ENCODE assay signal across 18 mouse cellular contexts in genomic region chr8:61268233-61268916, GRCm38 (mm10).
"Had no signal": no experiment of that assay in that cellular context is flagged by ENCODE, and none has a peak within 500 bp of the region (broad histone marks: within the 10 kb centered on the region; RNA-seq: fewer than 3 reads in every experiment).

No protein-coding gene starts in this region.

- H3K36me3 ChIP-seq: intestine, embryonic 15.5 days; liver, embryonic 12.5 days; liver, embryonic 15.5 days; lung, embryonic 15.5 days; midbrain, embryonic 10.5 days; midbrain, embryonic 13.5 days; neural tube, embryonic 13.5 days had no signal

- H3K4me1 ChIP-seq: liver, embryonic 12.5 days had no signal

- H3K27me3 ChIP-seq: intestine, embryonic 15.5 days; liver, embryonic 12.5 days; liver, embryonic 15.5 days; lung, embryonic 15.5 days; megakaryocyte, embryonic 14.5 days; midbrain, embryonic 13.5 days; neural tube, embryonic 13.5 days had no signal

- H3K9me3 ChIP-seq: intestine, embryonic 15.5 days; liver, embryonic 12.5 days; liver, embryonic 15.5 days; lung, embryonic 15.5 days; midbrain, embryonic 10.5 days; midbrain, embryonic 13.5 days; neural tube, embryonic 13.5 days had no signal

- H3K9ac ChIP-seq: intestine, embryonic 15.5 days; liver, embryonic 12.5 days; liver, embryonic 15.5 days; lung, embryonic 15.5 days; midbrain, embryonic 13.5 days; neural tube, embryonic 13.5 days had no signal

- DNase-seq: layer of hippocampus, adult 9-11 months; lung, adult 18-20 months; retina, postnatal 1 day; thymus, adult 2 months; thymus, postnatal 14 days; thymus, postnatal 4 days had no signal

- H3K27ac ChIP-seq: intestine, embryonic 15.5 days; kidney, postnatal 0 days; layer of hippocampus, adult 2 months; liver, embryonic 12.5 days; liver, embryonic 15.5 days; lung, embryonic 15.5 days; midbrain, embryonic 10.5 days; midbrain, embryonic 13.5 days; neural tube, embryonic 13.5 days had no signal

- H3K4me3 ChIP-seq: intestine, embryonic 15.5 days; layer of hippocampus, adult 2 months; liver, embryonic 12.5 days; liver, embryonic 15.5 days; lung, embryonic 15.5 days; megakaryocyte, embryonic 14.5 days; midbrain, embryonic 10.5 days; midbrain, embryonic 13.5 days; myocyte; neural tube, embryonic 13.5 days had no signal

- H3K4me2 ChIP-seq: intestine, embryonic 15.5 days; liver, embryonic 12.5 days; liver, embryonic 15.5 days; lung, embryonic 15.5 days; midbrain, embryonic 13.5 days; neural tube, embryonic 13.5 days had no signal

- ATAC-seq: intestine, embryonic 15.5 days; liver, embryonic 12.5 days; midbrain, embryonic 13.5 days; midbrain, embryonic 16.5 days had no signal
